Mouse (Mus musculus) E14TG2a.4 (cell line): ENCODE results near the gene Fbxl8.
A peak's percentile ranks its signal among the peaks of the same experiment; 100 is the strongest.
"Not testable (repeated sequence)": the region's sequence is repeated elsewhere in the genome, so short reads cannot be mapped to it uniquely, and the experiment has no call there.

Source experiments
- H3K27me3 ChIP-seq: 2 replicates; pipeline ENCODE4 v1.6.1; 2014; ENCODE audit warnings: low read length, control low read depth; ENCODE audit not compliant: insufficient read depth
- H3K36me3 ChIP-seq: 2 replicates; pipeline ENCODE4 v1.6.1; 2014; ENCODE audit warnings: low read length, control low read depth; ENCODE audit not compliant: insufficient read depth
- H3K4me1 ChIP-seq: replicated peaks from 2 replicates; pipeline ENCODE4 v1.6.1; 2014; ENCODE audit warnings: low read depth, low read length, control low read depth
- H3K4me3 ChIP-seq: replicated peaks from 2 replicates; pipeline ENCODE4 v1.5.1; 2014; ENCODE audit warnings: mild to moderate bottlenecking, low read length
- H3K9me3 ChIP-seq: 2 replicates; pipeline ENCODE4 v1.6.1; 2014; ENCODE audit warnings: low read length, control low read depth
- CTCF ChIP-seq: conservative IDR thresholded peaks from 2 replicates; pipeline ENCODE4 v1.5.1; 2014; ENCODE audit warnings: low read length
- NANOG ChIP-seq: IDR thresholded peaks from 2 replicates; pipeline ENCODE4 v1.6.1; 2014; ENCODE audit warnings: borderline replicate concordance, low read length, mixed read lengths
- POU5F1 ChIP-seq: IDR thresholded peaks from 2 replicates; pipeline ENCODE4 v1.6.1; 2014; ENCODE audit warnings: low read length, borderline replicate concordance

Fbxl8 gene

DNA sequence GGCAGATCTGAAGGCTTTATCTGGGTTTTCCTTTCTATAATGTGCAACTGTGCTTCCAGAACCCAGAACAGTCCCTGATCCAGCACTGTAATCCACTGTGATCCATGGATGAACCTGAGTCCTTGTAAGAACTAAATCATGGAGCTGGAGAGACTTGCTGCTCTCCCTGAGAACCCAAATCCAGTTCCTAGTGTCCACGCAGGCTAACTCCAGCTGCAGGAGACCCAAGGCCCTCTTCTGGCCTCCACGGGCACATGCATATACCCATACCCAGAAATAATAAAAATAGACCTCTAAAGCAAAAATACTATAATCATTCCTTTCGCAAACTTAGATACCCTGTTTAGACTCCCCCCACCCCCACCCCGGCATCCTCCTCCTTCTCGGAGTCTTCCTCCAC is 23.8 kb downstream of the Fbxl8 start:
- Histone ChIP-seq H3K36me3 (peaks cover 15% of the 10 kb centered on the region), H3K4me1 (peaks cover 64% of the 10 kb centered on the region), H3K27me3 (peaks cover 45% of the 10 kb centered on the region), H3K9me3 (no peaks in the 10 kb centered on the region), H3K4me3 (peak overlapping the region; percentile 87; the same call in 1 of the 2 replicates)
- TF ChIP-seq POU5F1 (no peak), NANOG (no peak), CTCF (no peak)

DNA sequence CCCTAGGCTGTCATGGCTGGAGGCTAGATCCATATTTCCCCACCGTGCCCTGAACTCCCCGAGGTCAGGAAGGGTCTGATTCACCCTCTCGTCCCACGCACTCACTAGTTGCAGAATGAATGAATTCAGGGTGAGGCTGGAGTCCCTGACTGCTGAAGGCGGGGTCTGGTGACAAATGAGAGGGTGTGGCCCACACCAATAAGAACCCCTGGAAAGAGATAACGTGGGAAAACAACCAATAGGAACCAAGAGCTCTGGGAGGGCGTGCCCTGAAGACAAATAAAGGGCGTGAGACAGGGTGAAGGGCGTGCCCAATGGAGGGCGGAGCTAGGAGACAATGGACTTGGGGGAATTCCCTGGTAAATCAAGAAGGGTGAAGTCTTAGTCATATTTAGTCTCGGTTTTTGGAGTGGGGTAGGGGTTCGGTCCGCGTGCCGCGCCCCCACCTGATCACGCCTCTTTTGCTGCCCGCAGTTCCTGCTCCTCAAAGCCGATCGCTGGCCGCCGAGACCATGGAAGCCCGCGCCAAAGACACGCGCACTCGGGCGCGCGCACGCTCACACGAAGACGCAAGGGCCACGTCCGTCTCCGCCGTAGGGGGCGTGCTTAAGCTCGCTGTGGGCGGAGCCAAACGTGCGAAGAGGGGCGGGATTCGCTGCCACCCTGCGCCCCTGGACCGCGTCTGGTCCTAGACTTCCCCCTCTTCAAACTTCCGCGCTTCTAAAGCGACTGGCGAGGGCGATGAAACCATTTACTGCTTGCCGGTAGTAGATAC is 24.7 kb downstream of the Fbxl8 start:
- H3K27me3 ChIP-seq: peaks cover 48% of the 10 kb centered on the region
- peaks cover 15% of the 10 kb centered on the region for H3K36me3 ChIP-seq
- H3K4me3 ChIP-seq: peak overlapping the region; percentile 87
- H3K4me1 ChIP-seq: peaks cover 67% of the 10 kb centered on the region
- H3K9me3 ChIP-seq: no peaks in the 10 kb centered on the region
- TF ChIP-seq POU5F1 (no peak), CTCF (no peak), NANOG (no peak)

DNA sequence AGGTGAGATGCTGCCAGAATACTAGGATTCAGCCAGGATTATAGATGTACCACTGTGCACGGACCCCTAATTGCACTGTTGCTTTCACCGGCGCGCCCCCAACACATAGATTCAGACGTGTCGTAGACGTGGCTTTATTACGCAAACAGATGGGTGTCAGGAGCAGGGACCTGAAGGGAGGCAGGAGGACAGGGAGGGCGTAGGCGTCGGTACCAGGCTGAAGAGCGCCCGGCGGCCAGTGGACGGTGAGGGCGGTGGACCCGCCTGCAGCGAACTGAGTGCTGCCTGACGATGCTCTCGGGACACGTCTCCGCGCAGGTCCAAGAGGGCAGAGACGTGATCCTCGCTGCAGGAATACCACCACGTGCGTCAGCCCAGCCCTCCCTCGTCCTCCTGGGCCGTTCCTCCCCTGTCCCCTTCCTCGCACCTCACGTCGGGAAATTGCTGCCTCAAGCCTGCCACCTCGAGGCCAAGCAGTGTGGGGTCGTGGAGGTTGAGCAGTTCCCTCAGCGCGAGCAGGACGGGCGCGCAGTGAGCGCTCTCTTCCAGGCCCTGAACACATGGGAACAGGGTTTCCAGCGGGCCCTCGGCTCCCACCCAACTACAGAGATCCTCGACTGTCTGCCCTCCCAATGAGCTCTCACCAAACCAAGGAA is 25.5 kb downstream of the Fbxl8 start, which contains the start of gene 4931428F04Rik:
Gene 4931428F04Rik, minus strand, starts transcription at position 60 of the 656 bp plus-strand sequence.
- peaks cover 42% of the 10 kb centered on the region for H3K27me3 ChIP-seq
- peaks cover 10% of the 10 kb centered on the region for H3K36me3 ChIP-seq
- H3K4me1 ChIP-seq: peaks cover 73% of the 10 kb centered on the region
- no peak for TF ChIP-seq POU5F1
- no peak; the same call in 1 of the 2 replicates for TF ChIP-seq CTCF
- no peak for TF ChIP-seq NANOG
- H3K9me3 ChIP-seq: no peaks in the 10 kb centered on the region
- H3K4me3 ChIP-seq: peak within 1 kb of the TSS; percentile 87

DNA sequence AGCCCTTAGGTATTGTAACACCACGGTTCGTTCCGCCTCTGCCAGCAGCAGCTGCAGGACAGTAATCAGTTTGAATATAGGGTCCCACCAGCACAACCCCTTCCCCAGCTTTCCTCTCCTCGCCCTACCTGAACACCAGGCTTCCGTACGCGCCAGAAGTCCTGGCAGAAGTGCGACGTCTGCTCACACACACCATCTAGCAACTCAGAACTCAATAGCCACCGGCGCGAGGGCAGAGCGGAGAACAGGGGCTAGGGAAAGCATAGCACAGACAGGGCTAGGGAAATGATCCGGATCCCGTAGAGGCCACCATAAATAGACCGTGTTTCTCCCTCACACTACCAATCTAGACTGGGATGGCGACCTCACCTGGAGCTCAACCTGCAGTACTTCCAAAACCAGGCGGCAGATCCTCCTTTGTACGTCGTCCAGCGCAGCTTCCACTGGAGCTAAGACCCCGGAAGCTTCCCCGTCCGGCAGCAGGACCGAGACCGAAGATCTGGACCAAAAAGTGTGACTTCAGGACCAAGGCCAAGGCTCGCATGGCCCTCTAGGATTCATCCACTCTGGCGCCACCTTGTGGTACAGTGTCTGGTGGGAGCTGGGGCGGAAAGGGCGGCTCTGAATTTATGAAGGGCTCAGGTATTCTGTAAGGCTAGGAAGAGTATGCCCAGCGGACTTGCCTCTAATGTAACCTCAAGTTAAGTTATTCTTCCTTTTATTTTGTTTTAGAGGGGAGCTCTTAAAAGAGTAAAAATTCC is 26.3 kb downstream of the Fbxl8 start:
- TF ChIP-seq CTCF (peak; percentile 94), NANOG (no peak), POU5F1 (no peak)
- H3K4me3 ChIP-seq: peak overlapping the region; percentile 87
- H3K36me3 ChIP-seq: peaks cover 3% of the 10 kb centered on the region; the same call in 1 of the 2 replicates
- H3K27me3 ChIP-seq: peaks cover 34% of the 10 kb centered on the region
- H3K9me3 ChIP-seq: no peaks in the 10 kb centered on the region
- H3K4me1 ChIP-seq: peaks cover 73% of the 10 kb centered on the region

DNA sequence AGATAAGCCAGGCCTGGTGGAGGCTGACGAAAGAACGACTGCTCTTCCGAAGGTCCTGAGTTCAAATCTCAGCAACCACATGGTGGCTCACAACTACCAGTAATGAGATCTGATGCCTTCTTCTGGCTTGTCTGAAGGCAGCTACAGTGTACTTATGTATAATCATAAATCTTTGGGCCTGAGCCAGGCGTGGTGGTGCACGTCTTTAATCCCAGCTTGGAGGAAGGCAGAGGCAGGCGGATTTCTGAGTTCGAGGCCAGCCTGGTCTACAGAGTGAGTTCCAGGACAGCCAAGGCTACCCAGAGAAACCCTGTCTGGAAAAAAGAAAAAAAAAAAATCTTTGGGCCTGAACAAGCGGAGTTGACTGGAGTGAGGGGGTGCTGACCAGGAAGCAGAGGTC is 26.9 kb downstream of the Fbxl8 start:
- H3K36me3 ChIP-seq, H3K4me3 ChIP-seq, H3K9me3 ChIP-seq: not testable (repeated sequence)
- H3K27me3 ChIP-seq: peaks cover 30% of the 10 kb centered on the region
- peaks cover 73% of the 10 kb centered on the region for H3K4me1 ChIP-seq

DNA sequence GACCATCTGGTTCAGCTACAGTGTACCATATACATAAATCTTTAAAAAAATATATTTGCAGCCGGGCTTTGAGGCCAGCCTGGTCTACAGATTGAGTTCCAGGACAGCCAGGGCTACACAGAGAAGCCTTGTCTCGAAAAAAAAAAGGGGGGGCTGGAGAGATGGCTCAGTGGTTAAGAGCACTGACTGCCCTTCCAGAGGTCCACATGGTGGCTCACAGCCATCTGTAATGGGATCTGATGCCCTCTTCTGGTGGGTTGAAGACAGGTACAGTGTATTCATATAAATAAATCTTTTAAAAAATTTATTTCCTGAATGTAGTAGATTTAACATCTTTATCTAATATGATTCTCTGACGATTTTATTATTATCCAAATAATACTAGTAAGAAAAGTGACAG is 27.4 kb downstream of the Fbxl8 start:
- Histone ChIP-seq H3K4me1 (peaks cover 73% of the 10 kb centered on the region), H3K27me3 (peaks cover 27% of the 10 kb centered on the region)
- not testable (repeated sequence) for H3K4me3 ChIP-seq, H3K9me3 ChIP-seq, H3K36me3 ChIP-seq

DNA sequence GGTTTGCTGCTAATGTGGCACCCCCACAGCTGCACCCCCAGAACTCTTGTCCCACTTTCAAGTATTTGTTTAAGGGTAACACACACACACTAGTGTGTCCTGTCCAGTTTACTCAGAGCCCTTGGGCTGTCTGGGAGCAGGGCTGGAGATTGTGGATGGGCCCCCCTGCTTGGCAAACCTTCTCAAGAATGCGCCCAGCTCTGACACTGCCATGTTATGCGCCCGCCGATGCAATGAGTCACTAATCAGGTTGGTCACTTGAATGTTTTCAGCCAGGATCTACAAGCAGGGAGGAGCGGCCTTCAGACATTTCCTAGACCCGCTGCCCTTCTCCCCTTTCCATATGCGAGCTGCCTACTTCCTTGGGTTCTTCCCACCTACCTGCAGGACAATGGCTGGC is 28.0 kb downstream of the Fbxl8 start:
- peak overlapping the region; percentile 79 for H3K4me3 ChIP-seq
- H3K4me1 ChIP-seq: peaks cover 77% of the 10 kb centered on the region
- peaks cover 26% of the 10 kb centered on the region for H3K27me3 ChIP-seq
- no peaks in the 10 kb centered on the region for H3K9me3 ChIP-seq
- no peaks in the 10 kb centered on the region for H3K36me3 ChIP-seq
- TF ChIP-seq POU5F1 (no peak), NANOG (no peak), CTCF (no peak)

DNA sequence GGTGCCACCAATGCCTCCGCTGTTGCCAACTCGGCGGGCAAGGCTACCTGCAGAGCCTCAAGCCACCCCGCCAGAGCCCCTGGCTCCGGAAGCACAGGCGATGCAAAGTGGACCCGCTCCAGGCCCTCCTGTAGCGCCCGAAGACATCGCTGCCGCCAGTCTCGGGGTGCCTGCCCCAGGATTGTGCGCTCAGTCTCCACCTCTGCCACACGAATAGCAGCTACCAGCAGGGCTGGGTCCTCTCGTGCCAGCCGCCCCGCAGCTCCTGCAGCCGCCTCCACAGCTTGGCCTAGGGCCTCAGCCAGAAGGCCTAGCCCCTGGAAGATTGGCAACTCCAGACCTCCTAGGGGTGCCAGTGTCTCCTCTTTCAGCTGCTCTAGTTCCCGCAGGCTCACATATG is 29.0 kb downstream of the Fbxl8 start:
- Histone ChIP-seq H3K27me3 (peaks cover 26% of the 10 kb centered on the region), H3K4me1 (peaks cover 75% of the 10 kb centered on the region), H3K9me3 (no peaks in the 10 kb centered on the region), H3K4me3 (peak overlapping the region; percentile 79), H3K36me3 (peaks cover 3% of the 10 kb centered on the region)
- TF ChIP-seq CTCF: no peak
